Mouse (Mus musculus) intestine, embryonic 16.5 days (tissue): ENCODE measurements around the gene Efnb2. TPM values are rescaled to one million over a fixed set of nuclear protein-coding genes. Genes with fewer than 3 reads are reported as not detected.

ENCODE experiments used
- ATAC-seq: fragments of 200-750 bp; cut with Nextera tagmentation; 2 replicates; pipeline ENCODE4 v1.8.0; 2017; ENCODE audit warnings: moderate TSS enrichment, moderate library complexity
- H3K27ac ChIP-seq: fragments of 300-500 bp; sonication (generic); 2 replicates; pipeline ENCODE4 v1.5.1; 2014; ENCODE audit warnings: mild to moderate bottlenecking, low read length
- H3K27me3 ChIP-seq: fragments of 300-500 bp; sonication (generic); replicated peaks from 2 replicates; pipeline ENCODE4 v1.6.1; 2014; ENCODE audit warnings: low read length, control low read depth, mixed read lengths; ENCODE audit not compliant: control insufficient read depth, insufficient read depth
- H3K36me3 ChIP-seq: fragments of 300-500 bp; sonication (generic); 2 replicates; pipeline ENCODE4 v1.6.1; 2014; ENCODE audit warnings: low read length, control low read depth; ENCODE audit not compliant: control insufficient read depth, insufficient read depth
- H3K4me1 ChIP-seq: fragments of 300-500 bp; sonication (generic); 2 replicates; pipeline ENCODE4 v1.6.1; 2014; ENCODE audit warnings: low read length, control low read depth, mixed read lengths; ENCODE audit not compliant: control insufficient read depth, insufficient read depth
- H3K4me2 ChIP-seq: fragments of 300-500 bp; sonication (generic); 2 replicates; pipeline ENCODE4 v1.6.1; 2014; ENCODE audit warnings: low read depth, low read length, control low read depth
- H3K4me3 ChIP-seq: fragments of 300-500 bp; sonication (generic); 2 replicates; pipeline ENCODE4 v1.5.1; 2014; ENCODE audit warnings: mild to moderate bottlenecking, low read length
- H3K9ac ChIP-seq: fragments of 300-500 bp; sonication (generic); 2 replicates; pipeline ENCODE4 v1.6.1; 2014; ENCODE audit warnings: low read depth, low read length
- H3K9me3 ChIP-seq: fragments of 300-500 bp; sonication (generic); 2 replicates; pipeline ENCODE4 v1.6.1; 2016; ENCODE audit warnings: low read length, control low read depth; ENCODE audit not compliant: control insufficient read depth
- WGBS: fragments of 180-500 bp; shearing (Covaris S2); extraction: QIAGEN DNeasy Blood & Tissue Kit; methylation state at CpG from one replicate; pipeline ENCODE4 v1.1.7; 2014; 5-methylcytosine and 5-hydroxymethylcytosine counted together
- polyA plus RNA-seq: library from polyadenylated mRNA; unstranded; fragments of >200 nt; fragmentation: Nextera tagmentation; extraction: Ambion mirVana; gene quantifications from 2 replicates; pipeline ENCODE4 v1.2.1, GENCODE M21; 2015

Gene Efnb2
- polyA plus RNA-seq, 1 experiment from 2014 or later = 4.9 TPM

DNA sequence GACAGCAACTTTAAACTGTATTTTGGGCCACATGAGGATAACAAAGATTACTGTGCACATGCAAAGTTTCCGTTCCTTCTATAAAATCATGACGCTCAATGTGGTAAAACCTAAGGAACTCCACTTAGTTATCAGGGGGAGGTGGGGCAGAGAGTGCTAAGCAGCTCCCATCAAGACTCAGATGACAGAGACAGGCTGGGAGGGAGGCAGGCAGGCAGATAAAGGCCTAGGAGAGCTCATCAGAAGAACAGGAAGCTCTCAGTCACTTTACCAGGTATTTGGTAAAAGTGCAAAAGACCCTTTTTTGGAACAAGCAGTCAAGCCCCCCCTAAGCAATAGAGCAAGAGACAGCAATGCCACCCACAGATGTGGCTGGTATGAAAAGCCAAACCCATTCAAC lies 24.5 kb upstream of the Efnb2 start:
- WGBS = 61% methylated on average over 2 of the region's 2 CpGs
- H3K27me3 ChIP-seq = no peaks in the 10 kb centered on the region
- 0 out of 2 replicates have a peak, but pooled peaks cover 2% of the 10 kb centered on the region for H3K36me3 ChIP-seq
- H3K4me3 ChIP-seq = no peak overlapping the region
- H3K9me3 ChIP-seq = no peaks in the 10 kb centered on the region
- H3K9ac ChIP-seq = no peak overlapping the region
- H3K4me1 ChIP-seq = peaks cover 36% of the 10 kb centered on the region
- no peak overlapping the region for H3K27ac ChIP-seq
- H3K4me2 ChIP-seq = no peak overlapping the region
- no peak for ATAC-seq

DNA sequence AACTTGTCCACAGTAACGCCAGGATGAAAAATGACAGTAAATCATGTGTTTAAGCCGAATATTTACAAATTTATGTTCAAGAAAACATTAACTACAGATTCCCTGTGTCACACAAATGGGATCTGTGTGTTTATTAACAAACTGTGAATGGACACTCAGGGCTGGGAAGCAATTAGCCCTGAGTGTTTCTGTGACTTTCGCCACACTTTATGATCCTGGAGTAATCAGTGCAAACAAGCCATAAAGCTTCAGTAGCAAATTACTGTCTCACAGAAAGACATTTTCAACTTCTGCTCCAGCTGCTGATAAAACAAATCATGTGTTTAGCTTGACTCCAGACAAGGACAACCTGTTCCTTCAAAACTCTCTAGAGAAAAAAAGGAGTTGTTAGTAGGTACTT lies 21.7 kb upstream of the Efnb2 start:
- ATAC-seq = peak; percentile 79
- H3K27ac ChIP-seq = no peak overlapping the region
- H3K27me3 ChIP-seq = no peaks in the 10 kb centered on the region
- H3K9ac ChIP-seq = no peak overlapping the region
- H3K4me1 ChIP-seq = peaks cover 23% of the 10 kb centered on the region
- H3K9me3 ChIP-seq = no peaks in the 10 kb centered on the region
- no peak overlapping the region for H3K4me2 ChIP-seq
- H3K36me3 ChIP-seq = 0 out of 2 replicates have a peak, but pooled peaks cover 2% of the 10 kb centered on the region
- H3K4me3 ChIP-seq = no peak overlapping the region
- 41% methylated on average over 3 of the region's 3 CpGs for WGBS

DNA sequence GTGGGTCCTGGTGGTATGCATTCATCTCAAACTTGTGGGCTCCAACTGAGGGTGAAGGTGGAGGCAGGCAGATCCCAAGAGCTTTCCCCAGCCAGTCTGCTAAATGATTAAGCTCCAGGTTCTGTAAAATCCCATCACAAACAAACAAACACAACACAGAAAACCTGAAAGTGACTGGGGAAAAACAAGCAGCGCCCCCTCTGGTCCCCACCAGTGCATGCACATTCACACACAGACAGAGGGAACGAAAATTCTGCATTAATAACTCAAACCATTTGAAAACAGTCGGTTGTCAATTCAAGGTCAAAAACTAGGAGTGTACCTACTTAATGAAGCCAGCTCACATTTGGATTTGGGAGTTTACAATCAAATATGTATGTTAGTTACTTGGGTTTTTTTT lies 17.2 kb upstream of the Efnb2 start:
- no peak overlapping the region for H3K9ac ChIP-seq
- H3K9me3 ChIP-seq = no peaks in the 10 kb centered on the region
- no peak overlapping the region for H3K4me3 ChIP-seq
- no peak overlapping the region for H3K27ac ChIP-seq
- H3K4me1 ChIP-seq = peaks cover 7% of the 10 kb centered on the region
- no peak overlapping the region for H3K4me2 ChIP-seq
- peaks cover 5% of the 10 kb centered on the region; the same call in 1 of the 2 replicates for H3K36me3 ChIP-seq
- no peak for ATAC-seq
- H3K27me3 ChIP-seq = no peaks in the 10 kb centered on the region
- 86% methylated on average over 3 of the region's 3 CpGs for WGBS

DNA sequence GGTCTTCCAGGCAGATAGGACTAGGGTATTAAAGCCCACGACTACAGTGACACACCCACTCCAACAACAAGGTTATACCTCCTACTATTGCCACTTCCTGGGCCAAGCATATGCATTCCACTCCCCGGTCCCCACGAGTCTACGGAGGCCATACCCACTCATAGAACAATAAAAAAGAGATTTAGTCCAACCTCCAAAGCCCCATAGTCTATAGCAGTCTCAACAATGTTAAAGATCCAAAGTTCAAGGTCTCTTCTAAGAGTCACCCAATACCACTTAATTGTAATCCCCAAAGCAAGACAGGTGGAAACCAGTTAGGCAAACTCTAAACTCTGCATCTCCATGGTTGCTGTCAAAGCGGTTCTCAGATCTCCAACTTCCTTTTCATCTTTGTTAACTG lies 13.8 kb upstream of the Efnb2 start:
- H3K9ac ChIP-seq = no peak overlapping the region
- no peak overlapping the region for H3K4me2 ChIP-seq
- H3K27ac ChIP-seq = no peak overlapping the region
- 0 out of 2 replicates have a peak, but pooled peaks cover 5% of the 10 kb centered on the region for H3K4me1 ChIP-seq
- WGBS = 70% methylated on average over 5 of the region's 5 CpGs
- no peak overlapping the region for H3K4me3 ChIP-seq
- peak; percentile 36 for ATAC-seq
- H3K27me3 ChIP-seq = no peaks in the 10 kb centered on the region
- no peaks in the 10 kb centered on the region for H3K9me3 ChIP-seq
- peaks cover 3% of the 10 kb centered on the region; the same call in 1 of the 2 replicates for H3K36me3 ChIP-seq

DNA sequence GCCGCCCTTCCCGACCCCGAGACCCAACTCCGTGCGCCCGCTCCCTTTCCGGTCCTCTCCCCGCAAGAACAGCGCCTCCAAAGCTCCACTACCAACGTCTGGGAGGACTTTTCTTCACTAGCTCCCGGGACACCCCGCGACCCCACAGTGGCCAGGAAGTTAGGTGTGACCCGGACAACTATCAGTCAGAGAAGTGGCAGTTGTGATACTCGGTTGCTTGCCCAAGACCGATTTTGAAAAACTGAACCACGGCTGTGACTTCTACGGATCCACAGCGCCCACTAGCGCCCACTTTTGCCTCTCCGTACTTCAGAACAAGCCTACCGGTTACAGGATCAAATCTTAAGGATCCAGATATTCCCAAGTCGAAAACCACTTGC lies 707 bp upstream of the Efnb2 start:
- peak overlapping the region; percentile 87 for H3K4me3 ChIP-seq
- peak overlapping the region; percentile 86 for H3K4me2 ChIP-seq
- ATAC-seq = peak; percentile 30
- WGBS = under 1% methylated on average over 23 of the region's 23 CpGs
- H3K9ac ChIP-seq = peak overlapping the region; percentile 69
- peaks cover 2% of the 10 kb centered on the region for H3K36me3 ChIP-seq
- peaks cover 3% of the 10 kb centered on the region; the same call in 1 of the 2 replicates for H3K4me1 ChIP-seq
- no peaks in the 10 kb centered on the region for H3K9me3 ChIP-seq
- H3K27ac ChIP-seq = peak overlapping the region; percentile 69
- no peaks in the 10 kb centered on the region for H3K27me3 ChIP-seq

DNA sequence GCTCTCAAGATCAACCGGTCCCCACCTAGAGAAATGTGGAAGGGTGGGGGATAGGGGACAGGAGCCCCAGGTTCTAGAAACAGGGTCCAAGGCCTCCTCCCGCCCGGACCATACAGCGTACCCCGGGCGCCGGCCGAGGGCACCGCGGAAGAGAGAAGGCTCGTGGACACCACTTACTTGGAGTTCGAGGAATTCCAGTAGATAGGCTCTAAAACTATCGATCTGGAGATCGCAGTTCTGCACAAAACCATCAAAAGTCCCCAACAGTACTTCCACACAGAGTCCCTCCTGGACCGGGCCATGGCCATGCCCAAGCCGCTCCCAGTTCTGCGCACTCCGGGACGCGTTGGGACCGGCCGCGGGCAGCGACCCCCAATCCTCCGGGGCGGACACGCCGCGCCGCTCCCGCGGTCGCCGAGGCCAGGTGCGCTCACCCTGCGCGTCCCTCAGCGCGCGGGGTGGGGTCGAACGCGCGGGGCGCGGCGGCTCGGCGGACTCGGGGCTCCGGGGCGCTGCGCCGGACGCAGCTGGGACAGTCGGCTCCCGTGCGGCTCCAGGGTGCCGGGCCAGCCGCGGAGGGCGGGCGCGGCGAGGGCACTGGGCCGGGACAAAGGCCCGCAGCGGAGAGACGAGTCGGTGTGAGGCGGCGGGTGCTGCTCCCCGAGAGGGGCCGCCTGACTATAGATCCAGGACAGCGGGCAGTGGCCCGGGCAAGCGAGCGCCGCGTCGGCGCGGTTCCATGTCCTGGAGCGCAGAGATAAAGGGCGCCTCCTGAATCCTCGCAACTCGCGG lies 539 bp downstream of the Efnb2 start:
- peak overlapping the region; percentile 81 for H3K27ac ChIP-seq
- H3K9me3 ChIP-seq = no peaks in the 10 kb centered on the region
- H3K4me3 ChIP-seq = peak overlapping the region; percentile 87
- under 1% methylated on average over 88 of the region's 88 CpGs for WGBS
- peaks cover 3% of the 10 kb centered on the region; the same call in 1 of the 2 replicates for H3K4me1 ChIP-seq
- H3K27me3 ChIP-seq = no peaks in the 10 kb centered on the region
- peak overlapping the region; percentile 86 for H3K4me2 ChIP-seq
- H3K9ac ChIP-seq = peak overlapping the region; percentile 82
- ATAC-seq = peak; percentile 55
- H3K36me3 ChIP-seq = no peaks in the 10 kb centered on the region

DNA sequence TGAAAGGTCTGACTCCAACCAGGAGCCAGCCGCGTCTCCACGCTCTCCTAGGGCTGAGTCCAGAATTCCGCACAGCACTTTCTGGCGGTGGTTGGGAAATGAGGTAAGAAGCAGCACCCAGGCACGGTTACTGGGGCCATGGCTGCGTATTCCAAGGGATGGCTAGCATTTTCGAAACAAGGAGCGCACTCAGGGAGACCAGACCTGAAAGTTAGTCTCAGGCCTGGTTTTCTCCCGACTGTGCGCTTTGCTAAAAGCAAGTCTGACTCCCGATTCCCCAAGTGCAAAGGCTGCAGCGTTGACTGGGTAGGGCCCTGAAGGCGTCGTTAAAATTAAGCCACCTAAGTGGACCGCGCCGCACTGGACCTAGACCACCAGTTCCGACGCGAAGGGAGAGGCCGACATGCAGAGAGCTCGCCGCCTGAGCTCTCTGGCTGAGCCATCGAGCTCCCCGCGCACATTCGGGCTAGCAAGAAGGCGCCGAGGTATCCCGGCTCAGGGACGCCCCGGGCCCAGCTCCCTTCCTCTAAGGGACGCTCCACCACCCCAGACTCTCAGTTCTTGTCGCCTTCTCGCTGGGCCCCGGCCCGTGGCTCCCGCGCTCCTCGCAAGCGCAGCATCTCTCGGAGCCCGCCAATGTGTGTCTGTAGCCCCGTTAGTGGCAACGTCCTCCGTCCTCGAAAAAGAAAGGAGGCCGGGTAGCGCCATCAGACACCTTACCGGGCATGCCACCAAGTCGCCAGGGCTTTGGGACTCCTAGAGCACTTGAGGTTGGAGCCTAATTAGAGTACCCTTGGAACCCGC lies 1.3 kb downstream of the Efnb2 start:
- no peak for ATAC-seq
- peak overlapping the region; percentile 81 for H3K27ac ChIP-seq
- under 1% methylated on average over 53 of the region's 53 CpGs for WGBS

DNA sequence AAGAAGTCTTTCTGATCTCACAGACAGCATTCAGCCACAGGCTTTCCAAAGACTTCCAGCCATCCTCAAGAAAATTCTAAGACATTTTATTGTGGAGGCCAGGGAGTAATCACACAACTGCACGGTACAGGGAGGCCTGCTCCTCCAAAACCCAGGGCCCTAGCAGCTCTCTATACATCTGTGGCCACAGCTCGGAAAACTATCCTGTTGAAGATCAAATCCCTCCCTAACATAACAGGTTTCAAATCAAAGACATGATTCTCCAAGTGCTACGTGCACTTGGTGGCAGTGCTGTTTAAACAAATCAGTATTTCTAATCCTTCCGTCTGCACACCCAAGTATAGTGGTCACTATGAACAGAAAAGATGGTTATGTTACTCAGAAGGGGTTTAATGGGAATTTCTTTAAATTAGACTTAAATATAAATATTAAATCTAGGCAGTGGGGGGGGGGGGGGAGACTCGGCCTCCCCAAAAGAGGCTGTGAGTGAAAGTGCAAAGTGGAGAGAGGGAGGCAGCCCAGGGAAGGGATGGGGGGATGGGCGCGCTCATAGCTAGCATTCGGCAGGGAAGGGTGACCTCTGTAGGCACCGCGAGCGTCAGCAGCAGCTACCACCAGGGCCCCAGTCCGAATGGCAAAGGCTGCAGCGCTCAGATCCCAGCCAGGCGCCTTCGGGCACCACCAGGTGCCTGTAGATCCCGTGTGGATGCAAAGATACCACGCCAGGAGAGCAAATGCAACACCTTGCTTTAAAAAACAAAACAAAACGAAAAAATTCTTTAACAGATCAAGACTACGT lies 2.4 kb downstream of the Efnb2 start:
- H3K27me3 ChIP-seq = no peaks in the 10 kb centered on the region
- H3K4me2 ChIP-seq = peak overlapping the region; percentile 86
- ATAC-seq = peak; percentile 58
- H3K36me3 ChIP-seq = no peaks in the 10 kb centered on the region
- peak overlapping the region; percentile 54 for H3K27ac ChIP-seq
- peak overlapping the region; percentile 87 for H3K4me3 ChIP-seq
- peak overlapping the region; percentile 82 for H3K9ac ChIP-seq
- H3K9me3 ChIP-seq = no peaks in the 10 kb centered on the region
- peaks cover 12% of the 10 kb centered on the region; the same call in 1 of the 2 replicates for H3K4me1 ChIP-seq
- WGBS = 5% methylated on average over 18 of the region's 19 CpGs

More for the DNA sequence above, 1.3 kb downstream of the Efnb2 start:
- no peaks in the 10 kb centered on the region for H3K27me3 ChIP-seq
- no peaks in the 10 kb centered on the region for H3K36me3 ChIP-seq
- peaks cover 9% of the 10 kb centered on the region; the same call in 1 of the 2 replicates for H3K4me1 ChIP-seq
- peak overlapping the region; percentile 86 for H3K4me2 ChIP-seq
- peak overlapping the region; percentile 82 for H3K9ac ChIP-seq
- H3K4me3 ChIP-seq = peak overlapping the region; percentile 87
- no peaks in the 10 kb centered on the region for H3K9me3 ChIP-seq
